Mouse (Mus musculus): ENCODE data around the gene Fkbp5. TPM values are rescaled to one million over a fixed set of nuclear protein-coding genes. Genes with fewer than 3 reads are reported as not detected.

The Fkbp5 gene
- polyA plus RNA-seq, 1 experiment from 2014 or later: 37.4 TPM

DNA sequence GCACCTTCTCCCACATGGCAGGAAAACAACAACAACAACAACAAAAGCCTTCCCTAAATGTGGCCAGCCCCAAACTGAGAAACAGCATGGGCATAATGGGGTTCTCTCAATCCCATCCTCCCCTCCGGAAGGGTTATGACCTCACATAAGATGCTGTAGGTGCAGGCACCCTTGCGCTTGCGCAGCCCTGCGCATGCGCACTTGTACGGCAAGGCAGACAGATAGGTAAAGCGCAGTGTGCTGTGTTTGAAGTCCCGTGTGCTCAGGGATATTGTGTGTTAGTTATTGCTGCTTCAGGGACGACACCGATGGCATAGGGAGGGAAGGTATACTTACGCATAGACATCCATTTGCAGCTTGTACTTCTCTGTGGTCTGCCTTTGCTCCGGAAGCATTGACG lies 16.0 kb upstream of the Fkbp5 start:
- H3K4me1 ChIP-seq: 0 out of 2 replicates have a peak, but pooled peaks cover 3% of the 10 kb centered on the region
- H3K4me2 ChIP-seq: no peak overlapping the region
- ATAC-seq (ENCODE audit: low FRiP score): no peak

DNA sequence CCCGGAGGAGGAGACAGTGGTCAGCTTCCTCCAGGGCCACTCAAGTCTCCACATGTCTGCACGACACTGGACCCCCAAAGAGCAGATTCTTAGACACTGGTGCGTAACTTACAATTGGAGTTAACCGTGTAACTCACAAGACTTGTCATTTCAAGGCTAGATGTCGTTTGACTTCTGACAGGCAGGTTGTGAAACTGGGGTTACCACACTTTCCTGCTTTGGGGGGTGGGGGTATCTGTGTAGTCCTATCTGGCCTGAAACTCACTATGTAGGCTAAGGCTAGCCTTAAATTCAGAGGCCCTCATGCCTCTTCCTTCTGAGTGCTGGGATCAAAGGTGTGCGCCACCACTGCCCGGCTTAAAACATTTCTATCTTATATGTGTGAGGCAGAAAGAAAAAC lies 15.2 kb upstream of the Fkbp5 start:
- 88% methylated on average over 7 of the region's 7 CpGs for WGBS
- H3K36me3 ChIP-seq (replicated peaks): no peaks in the 10 kb centered on the region
- H3K27me3 ChIP-seq: peaks cover 29% of the 10 kb centered on the region; the same call in 1 of the 2 replicates
- H3K4me2 ChIP-seq: no peak overlapping the region
- H3K27ac ChIP-seq: no peak overlapping the region
- no peak overlapping the region for H3K4me3 ChIP-seq (replicated peaks)
- H3K9me3 ChIP-seq: no peaks in the 10 kb centered on the region
- no peak for ATAC-seq (ENCODE audit: low FRiP score)
- H3K9ac ChIP-seq: no peak overlapping the region
- peaks cover 6% of the 10 kb centered on the region; the same call in 1 of the 2 replicates for H3K4me1 ChIP-seq

More for the DNA sequence above, 16.0 kb upstream of the Fkbp5 start:
- Histone ChIP-seq H3K27me3 (peaks cover 26% of the 10 kb centered on the region; the same call in 1 of the 2 replicates), H3K9me3 (no peaks in the 10 kb centered on the region), H3K9ac (no peak overlapping the region), H3K36me3 (replicated peaks) (no peaks in the 10 kb centered on the region), H3K4me3 (replicated peaks) (no peak overlapping the region), H3K27ac (no peak overlapping the region)
- 93% methylated on average over 13 of the region's 13 CpGs for WGBS

GRCm38 (mm10) chr17:28531946-28532345 lies 14.6 kb upstream of the Fkbp5 start:
- peak overlapping the region; percentile 22 for H3K4me2 ChIP-seq
- peaks cover 8% of the 10 kb centered on the region; the same call in 1 of the 2 replicates for H3K4me1 ChIP-seq
- 15% methylated on average over 18 of the region's 18 CpGs for WGBS
- H3K27me3 ChIP-seq: peaks cover 30% of the 10 kb centered on the region; the same call in 1 of the 2 replicates
- no peak overlapping the region for H3K9ac ChIP-seq
- ATAC-seq (ENCODE audit: low FRiP score): no peak
- no peaks in the 10 kb centered on the region for H3K9me3 ChIP-seq
- no peaks in the 10 kb centered on the region for H3K36me3 ChIP-seq (replicated peaks)
- H3K27ac ChIP-seq: no peak overlapping the region
- 0 out of 2 replicates have a peak overlapping the region, but pooled peaks have one; percentile 8 for H3K4me3 ChIP-seq (replicated peaks)

DNA sequence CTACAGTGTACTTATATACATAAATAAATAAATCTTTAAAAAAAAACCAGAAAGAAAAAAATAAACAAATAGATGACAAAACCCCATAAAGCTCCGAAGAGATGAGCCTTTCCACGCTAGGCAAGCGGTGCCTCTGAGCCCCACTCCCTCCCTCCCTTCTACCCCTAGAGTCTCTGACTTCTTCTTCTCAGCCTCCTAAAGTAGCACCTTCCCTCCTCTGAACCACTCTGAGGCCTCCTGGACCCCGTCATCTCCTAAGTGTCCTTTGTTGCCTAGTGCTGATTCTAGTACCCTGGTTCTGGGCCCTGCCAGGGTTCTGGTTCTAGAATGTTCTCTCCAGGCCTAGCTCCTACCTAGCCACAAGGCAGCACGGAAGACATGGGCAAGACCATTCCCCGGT lies 13.2 kb upstream of the Fkbp5 start, which contains the start of gene Armc12:
Gene Armc12 (plus strand): TSS at position 301 of the 400 bp plus-strand sequence.
- Histone ChIP-seq H3K4me1 (peaks cover 8% of the 10 kb centered on the region; the same call in 1 of the 2 replicates), H3K27me3 (peaks cover 30% of the 10 kb centered on the region; the same call in 1 of the 2 replicates), H3K4me2 (0 out of 2 replicates have a peak within 1 kb of the TSS, but pooled peaks have one; percentile 22), H3K27ac (no peak within 1 kb of the TSS), H3K9ac (no peak within 1 kb of the TSS), H3K36me3 (replicated peaks) (no peaks in the 10 kb centered on the region), H3K9me3 (no peaks in the 10 kb centered on the region), H3K4me3 (replicated peaks) (no peak within 1 kb of the TSS)
- no peak for ATAC-seq (ENCODE audit: low FRiP score)
- WGBS: 89% methylated on average over 6 of the region's 6 CpGs

DNA sequence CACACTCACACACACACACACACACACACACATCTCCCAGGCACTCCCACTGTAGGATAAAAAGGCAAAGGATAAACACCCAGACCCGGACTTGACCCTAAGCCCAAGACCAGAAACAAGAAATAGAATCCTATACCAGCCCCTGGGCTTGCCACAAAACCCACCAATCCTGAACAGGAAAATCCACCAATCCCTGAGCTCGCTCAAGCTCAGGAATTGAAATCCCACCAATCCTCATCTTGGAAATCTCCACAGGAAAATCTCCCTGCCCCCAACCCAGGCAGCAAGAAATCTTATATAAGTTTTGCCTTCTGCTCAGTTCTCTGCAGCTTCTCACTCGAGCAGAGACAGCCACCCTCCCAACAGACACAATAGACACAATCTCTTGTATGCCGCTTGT lies 11.8 kb upstream of the Fkbp5 start:
- Histone ChIP-seq H3K4me3 (replicated peaks) (no peak overlapping the region), H3K27ac (no peak overlapping the region), H3K4me2 (no peak overlapping the region), H3K4me1 (peaks cover 8% of the 10 kb centered on the region; the same call in 1 of the 2 replicates), H3K9ac (no peak overlapping the region), H3K36me3 (replicated peaks) (no peaks in the 10 kb centered on the region), H3K27me3 (peaks cover 38% of the 10 kb centered on the region), H3K9me3 (no peaks in the 10 kb centered on the region)
- WGBS: 77% methylated on average over 4 of the region's 4 CpGs
- no peak for ATAC-seq (ENCODE audit: low FRiP score)

DNA sequence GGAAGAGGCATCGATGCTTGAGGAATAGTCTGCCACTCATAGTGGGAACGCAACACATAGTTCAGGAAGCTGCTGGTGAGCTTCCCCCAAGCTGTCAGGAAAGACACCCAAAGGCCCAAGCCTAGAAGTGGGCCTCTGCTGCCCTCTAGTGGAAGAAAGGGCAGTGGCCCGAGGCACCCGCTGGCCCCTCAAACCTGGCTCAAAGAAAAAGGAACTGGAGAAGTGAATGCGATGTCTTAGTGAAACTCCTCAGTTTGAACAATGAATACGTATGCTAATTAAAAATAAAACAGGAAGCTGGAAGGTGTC lies 10.7 kb upstream of the Fkbp5 start:
- peak overlapping the region; percentile 24; the same call in 1 of the 2 replicates for H3K4me2 ChIP-seq
- H3K9ac ChIP-seq: no peak overlapping the region
- H3K4me3 ChIP-seq (replicated peaks): no peak overlapping the region
- WGBS: 5% methylated on average over 6 of the region's 6 CpGs
- H3K36me3 ChIP-seq (replicated peaks): no peaks in the 10 kb centered on the region
- H3K27ac ChIP-seq: no peak overlapping the region
- 0 out of 2 replicates have a peak, but pooled peaks have one; percentile 53 for ATAC-seq (ENCODE audit: low FRiP score)
- no peaks in the 10 kb centered on the region for H3K9me3 ChIP-seq
- peaks cover 11% of the 10 kb centered on the region; the same call in 1 of the 2 replicates for H3K4me1 ChIP-seq
- peaks cover 46% of the 10 kb centered on the region for H3K27me3 ChIP-seq

DNA sequence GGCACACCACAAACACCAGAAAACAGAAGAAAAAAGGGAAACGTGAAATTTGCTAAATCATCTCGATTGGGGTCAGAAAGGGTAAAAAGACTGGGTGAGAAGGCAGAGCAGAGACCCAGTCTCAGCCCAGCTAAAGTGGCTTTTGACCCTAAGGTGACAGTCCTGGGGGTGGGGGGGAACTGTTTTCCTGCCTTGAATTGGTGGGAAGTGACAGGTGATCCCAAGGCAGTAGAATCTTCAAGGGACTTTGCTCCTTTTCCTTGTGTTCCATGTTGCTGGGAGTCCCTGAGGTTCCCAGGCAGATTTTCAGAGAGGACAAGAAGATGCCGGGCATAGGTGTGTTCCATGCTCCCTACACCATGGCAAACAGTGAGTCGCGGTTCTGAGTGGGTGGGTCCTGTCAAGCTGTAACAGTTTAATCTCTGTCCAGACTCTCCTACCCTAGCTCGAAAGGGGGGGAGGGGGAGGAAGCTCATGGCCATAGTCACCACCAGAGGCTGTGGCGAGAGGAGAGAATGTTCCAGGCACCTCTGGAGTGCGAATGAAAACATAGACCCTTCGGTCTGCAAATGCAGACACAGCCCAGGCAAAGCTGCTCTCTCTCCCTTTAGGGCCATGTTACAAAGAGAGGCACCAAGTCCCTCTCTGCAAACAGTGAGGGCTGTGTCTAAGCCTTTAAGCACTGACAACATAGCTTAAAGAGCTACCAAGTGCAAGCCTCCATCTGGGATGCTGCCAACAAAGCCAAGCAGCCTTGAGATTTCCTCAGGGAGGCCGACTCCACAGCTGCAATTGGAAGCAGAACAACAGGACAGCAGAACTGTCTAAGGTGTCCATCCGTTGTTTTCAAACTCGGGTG lies 10.1 kb upstream of the Fkbp5 start:
- 50% methylated on average over 12 of the region's 12 CpGs for WGBS
- Histone ChIP-seq H3K4me2 (peak overlapping the region; percentile 24; the same call in 1 of the 2 replicates), H3K9ac (peak overlapping the region; percentile 4; the same call in 1 of the 2 replicates), H3K27me3 (peaks cover 45% of the 10 kb centered on the region), H3K36me3 (replicated peaks) (no peaks in the 10 kb centered on the region), H3K27ac (no peak overlapping the region), H3K4me1 (peaks cover 15% of the 10 kb centered on the region), H3K9me3 (no peaks in the 10 kb centered on the region), H3K4me3 (replicated peaks) (no peak overlapping the region)
- ATAC-seq (ENCODE audit: low FRiP score): no peak

DNA sequence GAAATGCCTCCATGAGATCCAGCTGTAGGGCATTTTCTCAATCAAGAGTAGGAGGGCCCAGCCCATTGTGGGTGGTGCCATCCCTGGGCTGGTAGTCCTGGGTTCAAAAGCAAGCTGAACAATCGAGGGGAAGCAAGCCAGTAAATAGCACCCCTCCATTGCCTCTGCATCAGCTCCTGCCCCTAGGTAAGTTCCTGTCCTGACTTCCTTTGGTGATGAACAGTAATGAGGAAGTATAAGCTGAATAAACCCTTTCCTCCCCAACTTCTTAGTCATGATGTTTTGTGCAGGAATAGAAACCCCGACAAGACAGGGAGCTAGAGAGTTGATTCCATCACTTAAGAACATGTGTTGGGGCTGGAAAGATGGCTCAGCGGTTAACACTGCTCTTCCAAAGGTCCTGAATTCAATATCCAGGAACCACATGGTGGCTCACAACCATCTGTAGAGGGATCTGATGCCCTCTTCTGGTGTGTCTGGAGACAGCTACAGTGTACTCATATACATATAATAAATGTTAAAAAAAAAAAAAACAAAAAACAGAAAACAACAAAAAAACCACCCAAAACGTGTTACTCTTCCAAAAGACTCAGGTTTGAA lies 7.6 kb upstream of the Fkbp5 start:
- Histone ChIP-seq H3K4me3 (replicated peaks) (no peak overlapping the region), H3K9ac (no peak overlapping the region), H3K36me3 (replicated peaks) (no peaks in the 10 kb centered on the region), H3K9me3 (no peaks in the 10 kb centered on the region), H3K27ac (no peak overlapping the region), H3K4me1 (peaks cover 16% of the 10 kb centered on the region), H3K27me3 (peaks cover 44% of the 10 kb centered on the region), H3K4me2 (no peak overlapping the region)
- no peak for ATAC-seq (ENCODE audit: low FRiP score)
- 77% methylated on average over 4 of the region's 4 CpGs for WGBS

DNA sequence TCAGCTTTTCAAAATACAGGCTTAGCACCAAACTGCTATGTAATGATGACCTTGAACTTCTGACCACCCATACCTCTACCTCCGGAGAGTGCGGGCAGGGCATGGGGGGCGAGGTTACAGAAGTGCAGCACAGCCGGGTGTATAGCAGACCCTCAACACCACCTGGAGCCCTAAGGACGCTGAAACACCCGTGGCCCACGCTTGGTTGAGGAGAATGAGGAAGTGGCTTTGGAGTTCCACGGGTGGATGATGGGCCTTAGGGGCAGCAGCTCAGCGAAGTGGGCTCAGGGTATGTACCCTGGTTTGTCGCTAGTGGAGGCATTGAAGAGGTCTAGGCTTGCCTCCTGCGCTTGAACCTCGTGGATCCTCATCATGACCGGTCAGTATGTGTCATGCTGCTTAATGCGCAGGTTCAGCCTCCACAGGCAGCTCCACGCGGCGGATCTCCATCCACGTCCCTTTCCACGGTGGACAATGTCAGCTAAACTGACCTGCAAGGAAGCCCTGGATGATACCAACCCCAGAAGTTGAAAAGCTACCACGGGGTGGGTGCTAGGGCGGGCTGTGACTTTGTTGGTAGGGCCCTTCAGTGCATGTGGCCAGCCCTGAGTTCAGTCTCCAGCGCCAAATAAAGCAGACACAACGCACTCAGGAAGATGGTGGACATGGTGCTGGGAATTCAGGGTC lies 6.8 kb upstream of the Fkbp5 start:
- Histone ChIP-seq H3K27me3 (peaks cover 49% of the 10 kb centered on the region), H3K4me1 (peaks cover 16% of the 10 kb centered on the region), H3K27ac (no peak overlapping the region), H3K4me3 (replicated peaks) (no peak overlapping the region), H3K9ac (no peak overlapping the region), H3K36me3 (replicated peaks) (no peaks in the 10 kb centered on the region), H3K9me3 (no peaks in the 10 kb centered on the region), H3K4me2 (peak overlapping the region; percentile 97)
- 89% methylated on average over 23 of the region's 23 CpGs for WGBS
- ATAC-seq (ENCODE audit: low FRiP score): no peak

- H3K27me3 ChIP-seq: peaks cover 51% of the 10 kb centered on the region
- H3K4me2 ChIP-seq: peak overlapping the region; percentile 97
- peak overlapping the region; percentile 76 for H3K9ac ChIP-seq
- peaks cover 21% of the 10 kb centered on the region for H3K4me1 ChIP-seq
- H3K36me3 ChIP-seq (replicated peaks): no peaks in the 10 kb centered on the region
- 7% methylated on average over 28 of the region's 28 CpGs for WGBS
- H3K9me3 ChIP-seq: no peaks in the 10 kb centered on the region
- peak overlapping the region; percentile 70 for H3K4me3 ChIP-seq (replicated peaks)
- peak; percentile 47; the same call in 1 of the 2 replicates for ATAC-seq (ENCODE audit: low FRiP score)
- H3K27ac ChIP-seq: peak overlapping the region; percentile 92
Measured at GRCm38 (mm10) chr17:28523355-28524008, 6.2 kb upstream of the Fkbp5 start.

DNA sequence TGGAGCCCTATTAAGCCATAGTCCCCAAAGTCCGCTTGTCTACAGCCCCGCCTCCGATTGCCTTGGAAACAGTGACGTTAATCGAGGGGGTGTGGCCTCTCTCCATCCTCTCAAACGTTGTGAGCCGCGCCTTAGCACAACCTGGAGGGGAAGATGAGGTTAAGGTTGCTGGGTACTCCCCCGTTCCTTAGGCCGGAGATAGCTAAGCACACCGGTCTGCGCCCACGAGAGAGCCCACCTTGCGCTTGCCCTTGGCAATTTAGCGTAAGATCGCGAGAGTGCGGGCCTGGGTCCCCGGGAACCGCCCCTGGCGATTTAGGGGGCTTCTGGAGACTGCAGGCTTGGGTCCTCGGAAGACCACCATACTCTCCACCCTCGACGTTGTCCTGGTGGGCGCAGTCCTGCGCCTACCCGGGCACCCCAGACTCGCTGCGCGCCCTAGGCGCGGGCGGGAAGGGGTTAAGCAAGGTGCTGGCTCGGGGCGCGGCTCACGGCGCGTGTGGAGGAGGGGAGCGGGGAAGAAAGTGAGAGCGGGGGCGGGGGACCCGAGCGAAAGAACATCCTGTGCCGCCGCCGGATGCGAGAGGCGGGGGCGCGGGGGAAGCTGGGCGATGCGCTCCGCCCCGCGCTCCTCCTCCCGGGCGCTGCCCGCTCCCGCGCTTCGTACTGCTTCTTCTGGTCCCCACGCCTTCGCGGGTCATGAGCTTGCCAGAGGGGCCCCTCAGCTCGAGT lies 5.5 kb upstream of the Fkbp5 start:
- peak overlapping the region; percentile 76 for H3K9ac ChIP-seq
- peak; percentile 84 for ATAC-seq (ENCODE audit: low FRiP score)
- H3K9me3 ChIP-seq: no peaks in the 10 kb centered on the region
- peak overlapping the region; percentile 92 for H3K27ac ChIP-seq
- peak overlapping the region; percentile 70 for H3K4me3 ChIP-seq (replicated peaks)
- no peaks in the 10 kb centered on the region for H3K36me3 ChIP-seq (replicated peaks)
- H3K4me2 ChIP-seq: peak overlapping the region; percentile 97
- H3K4me1 ChIP-seq: peaks cover 27% of the 10 kb centered on the region
- H3K27me3 ChIP-seq: peaks cover 48% of the 10 kb centered on the region
- 0% methylated on average over 58 of the region's 66 CpGs for WGBS

Data from forebrain, embryonic 12.5 days (tissue).